Mouse (Mus musculus): ENCODE measurements around the gene Orm3.
A peak's percentile ranks its signal among the peaks of the same experiment; 100 is the strongest.

Orm3 gene

DNA sequence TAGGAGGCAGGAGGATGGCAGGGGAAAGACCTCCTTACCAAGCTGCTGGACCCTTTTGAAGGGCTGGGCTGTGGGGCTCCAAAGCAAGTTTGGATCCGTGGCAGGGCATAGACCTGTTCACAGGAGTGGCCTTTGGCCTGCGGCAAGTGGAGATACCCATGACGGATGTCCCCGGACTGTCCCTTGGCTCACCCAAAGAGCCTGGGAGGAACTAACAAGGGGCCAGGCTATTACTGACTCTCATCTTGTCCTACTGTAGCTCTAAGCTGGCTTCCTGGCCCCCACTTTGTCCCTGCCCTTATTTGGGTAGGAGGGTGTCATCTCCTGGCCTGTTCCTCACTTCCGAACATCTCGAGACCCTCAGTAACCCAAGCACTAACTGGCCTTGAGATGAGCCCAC, 46.6 kb downstream of the Orm3 start:
- DNase-seq (ENCODE audit: low spot score), result no peak

GRCm38 (mm10) chr4:63403040-63403959, 47.3 kb downstream of the Orm3 start, which contains the start of gene Akna:
Gene Akna, minus strand, starts transcription at chr4:63403354.
- DNase-seq (ENCODE audit: low spot score), result peak; percentile 68

- DNase-seq (ENCODE audit: low spot score), result no peak
Observed at GRCm38 (mm10) chr4:63404205-63404604, 48.2 kb downstream of the Orm3 start.

DNA sequence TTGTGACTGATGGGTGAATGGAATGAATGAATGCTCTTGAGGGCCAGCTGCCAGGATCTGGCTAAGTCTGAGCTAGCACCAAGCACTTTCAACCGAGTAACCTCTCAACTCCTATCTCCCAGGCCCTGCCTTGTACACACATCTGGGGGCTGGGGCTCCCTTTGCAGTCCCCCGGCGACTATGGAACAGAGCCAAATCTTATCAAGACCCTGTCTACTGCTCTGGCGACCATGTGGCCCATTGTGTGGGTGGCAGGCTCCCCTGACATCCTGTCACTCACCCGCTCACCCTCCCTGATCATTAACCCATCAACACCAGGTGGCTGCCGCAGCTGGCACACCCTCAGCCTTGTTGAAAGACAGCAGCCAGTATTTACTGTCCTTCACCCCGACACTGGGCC, 49.1 kb downstream of the Orm3 start:
- no peak for DNase-seq (ENCODE audit: low spot score)

DNA sequence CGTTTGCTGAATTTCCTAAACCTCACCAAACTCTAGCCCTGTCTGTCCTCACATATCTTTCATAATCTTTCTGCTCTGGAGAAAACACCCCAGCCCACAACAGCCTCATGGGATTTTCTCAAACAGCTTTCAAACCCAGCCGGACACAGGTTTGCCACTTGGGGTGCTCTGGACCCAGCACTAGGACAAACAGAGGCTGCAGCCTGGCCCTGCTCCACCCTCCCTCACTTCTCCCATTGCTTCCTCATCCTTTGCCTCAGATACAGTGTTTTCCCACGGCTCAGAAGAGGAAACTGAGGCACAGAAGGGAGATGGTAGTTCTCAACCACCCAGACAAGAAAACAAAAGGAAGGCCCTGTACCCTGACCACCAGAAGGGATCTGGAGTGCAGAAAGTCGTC, 49.7 kb downstream of the Orm3 start:
- DNase-seq (ENCODE audit: low spot score), result no peak

GRCm38 (mm10) chr4:63408247-63408646, 52.3 kb downstream of the Orm3 start:
- DNase-seq (ENCODE audit: low spot score), result no peak

- DNase-seq (ENCODE audit: low spot score), result peak; percentile 85
Observed at GRCm38 (mm10) chr4:63408649-63409048, 52.7 kb downstream of the Orm3 start.
